Mouse (Mus musculus) ES-Bruce4 (cell line): ENCODE results near the gene Olfr287. TPM values are rescaled to one million over a fixed set of nuclear protein-coding genes. Genes with fewer than 3 reads are reported as not detected.

Experiments
- H3K27ac ChIP-seq: 2 replicates; pipeline ENCODE4 v1.5.1; 2012; ENCODE audit warnings: low read length, inconsistent platforms; ENCODE audit not compliant: insufficient read depth
- H3K27me3 ChIP-seq: 2 replicates; pipeline ENCODE4 v1.6.1; 2012; ENCODE audit warnings: mild to moderate bottlenecking, low read length, inconsistent platforms; ENCODE audit not compliant: control insufficient read depth, poor library complexity, insufficient read depth, severe bottlenecking
- H3K36me3 ChIP-seq: 2 replicates; pipeline ENCODE4 v1.6.1; 2012; ENCODE audit warnings: inconsistent platforms, mild to moderate bottlenecking, low read length, moderate library complexity; ENCODE audit not compliant: control insufficient read depth, poor library complexity, insufficient read depth, severe bottlenecking
- H3K4me1 ChIP-seq: one replicate; pipeline ENCODE4 v1.8.1; 2011; ENCODE audit warnings: low read length; ENCODE audit not compliant: control insufficient read depth, insufficient read depth
- H3K4me3 ChIP-seq: 2 replicates; pipeline ENCODE4 v1.5.1; 2011; ENCODE audit warnings: low read depth, mild to moderate bottlenecking, low read length
- H3K9ac ChIP-seq: 2 replicates; pipeline ENCODE4 v1.6.1; 2012; ENCODE audit warnings: low read depth, mild to moderate bottlenecking, inconsistent platforms; ENCODE audit not compliant: poor library complexity, severe bottlenecking
- H3K9me3 ChIP-seq: replicated peaks from 2 replicates; pipeline ENCODE4 v1.6.1; 2012; ENCODE audit warnings: mild to moderate bottlenecking, low read length, inconsistent platforms; ENCODE audit not compliant: control insufficient read depth, poor library complexity, insufficient read depth, severe bottlenecking
- CTCF ChIP-seq: IDR thresholded peaks from one replicate; pipeline ENCODE4 v1.8.1; 2011; ENCODE audit warnings: low read depth, low read length
- EP300 ChIP-seq: IDR thresholded peaks from 2 replicates; pipeline ENCODE4 v1.6.1; 2011; ENCODE audit warnings: low read depth, low read length; ENCODE audit not compliant: insufficient read depth
- POLR2A ChIP-seq: IDR thresholded peaks from one replicate; pipeline ENCODE4 v1.8.1; 2011; ENCODE audit warnings: low read length; ENCODE audit not compliant: insufficient read depth
- polyA plus RNA-seq: library from polyadenylated mRNA; stranded (reverse); fragments of >200 nt; gene quantifications from 2 replicates; pipeline ENCODE4 v1.2.4, GENCODE M21; 2011; ENCODE audit warnings: low read depth; ENCODE audit not compliant: missing spikeins, insufficient read depth, insufficient read length

The Olfr287 gene
- polyA plus RNA-seq, 1 experiment = not detected

DNA sequence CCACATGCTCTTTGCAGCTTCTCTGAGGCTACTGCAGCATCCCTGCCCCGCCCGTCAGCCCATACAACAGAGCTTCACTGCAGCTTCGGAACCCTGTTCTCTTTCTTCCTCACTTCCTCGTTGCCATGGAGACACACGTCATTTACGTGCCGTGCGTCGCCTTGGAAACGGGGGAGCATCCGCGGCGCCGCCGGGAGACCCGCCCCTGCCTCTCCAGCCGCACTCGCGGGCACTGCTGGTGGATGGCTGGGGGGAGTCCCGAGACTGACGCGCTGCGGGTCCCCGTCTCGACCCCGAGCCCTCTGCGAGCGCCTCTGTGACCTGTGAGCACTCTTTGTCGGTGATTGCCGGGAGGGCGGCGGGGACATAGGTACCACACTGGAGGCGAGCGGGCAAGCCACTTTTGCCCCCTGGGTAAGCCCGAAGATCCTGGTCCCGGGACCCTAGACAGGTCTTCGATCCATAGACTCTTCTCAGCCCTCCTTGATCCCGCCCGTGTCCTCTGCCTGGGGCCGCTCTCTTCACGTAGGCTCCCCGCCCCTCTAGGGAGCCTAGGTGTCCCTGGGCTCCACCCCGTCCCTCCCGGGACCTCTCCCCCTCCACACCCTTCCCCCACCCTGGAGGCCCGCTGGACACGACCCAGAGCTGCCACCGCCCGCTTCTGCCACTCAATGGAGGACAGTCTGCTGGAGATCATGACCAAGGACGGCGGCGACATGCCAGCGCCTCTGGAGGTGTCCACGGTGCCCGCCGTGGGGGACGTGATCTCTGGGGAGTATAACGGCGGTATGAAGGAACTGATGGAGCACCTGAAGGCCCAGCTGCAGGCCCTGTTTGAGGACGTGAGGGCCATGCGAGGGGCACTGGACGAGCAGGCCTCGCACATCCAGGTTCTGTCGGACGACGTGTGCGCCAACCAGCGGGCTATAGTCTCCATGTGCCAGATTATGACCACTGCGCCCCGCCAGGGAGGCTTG lies 52.9 kb downstream of the Olfr287 start:
- Histone ChIP-seq H3K9ac (no peak overlapping the region), H3K27me3 (no peaks in the 10 kb centered on the region), H3K9me3 (no peaks in the 10 kb centered on the region), H3K27ac (no peak overlapping the region), H3K4me3 (peak overlapping the region; percentile 63), H3K36me3 (no peaks in the 10 kb centered on the region), H3K4me1 (no peaks in the 10 kb centered on the region)
- TF ChIP-seq POLR2A = no peak
- TF ChIP-seq CTCF = no peak
- no peak for TF ChIP-seq EP300

DNA sequence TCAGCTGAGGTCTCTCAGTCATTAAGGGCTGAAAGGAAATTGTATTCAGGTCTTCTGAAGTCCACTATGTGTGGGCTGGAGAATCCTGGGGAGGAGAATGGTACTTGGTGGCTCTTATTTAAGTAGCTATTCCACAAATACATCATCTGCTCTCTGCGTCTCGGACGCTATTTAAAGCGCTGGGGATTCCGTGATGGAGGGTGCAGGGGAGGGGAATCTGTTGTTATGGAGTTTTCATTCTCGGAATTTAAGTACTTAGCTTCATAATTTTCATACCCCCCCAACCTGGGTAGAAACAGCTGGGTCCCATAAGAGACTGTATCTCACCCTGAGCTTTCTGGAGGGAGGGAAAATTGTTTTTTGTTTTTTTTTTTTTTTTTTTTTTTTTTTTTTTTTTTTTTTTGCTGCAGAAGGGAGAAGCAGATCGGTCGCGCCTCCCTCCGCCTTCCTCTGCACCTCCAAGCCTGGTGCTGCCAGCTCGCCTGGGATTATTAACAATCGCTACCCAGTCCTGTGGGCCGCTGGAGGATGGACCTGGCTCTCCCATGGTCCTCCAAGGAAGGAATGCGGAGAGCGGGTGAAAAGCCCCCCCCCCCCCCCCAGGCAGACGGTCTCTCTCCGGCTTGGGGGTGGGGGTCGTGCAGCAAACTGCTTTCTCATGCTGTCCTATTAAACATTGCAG lies 53.8 kb downstream of the Olfr287 start, which contains the start of gene Ccdc184:
Ccdc184 (plus strand) TSS at position 196 of the 682 bp plus-strand sequence.
- Histone ChIP-seq H3K36me3 (no peaks in the 10 kb centered on the region), H3K4me3 (peak within 1 kb of the TSS; percentile 63), H3K27me3 (no peaks in the 10 kb centered on the region), H3K27ac (no peak within 1 kb of the TSS), H3K9ac (no peak within 1 kb of the TSS), H3K4me1 (no peaks in the 10 kb centered on the region), H3K9me3 (no peaks in the 10 kb centered on the region)
- no peak for TF ChIP-seq EP300
- TF ChIP-seq CTCF = no peak
- no peak for TF ChIP-seq POLR2A

DNA sequence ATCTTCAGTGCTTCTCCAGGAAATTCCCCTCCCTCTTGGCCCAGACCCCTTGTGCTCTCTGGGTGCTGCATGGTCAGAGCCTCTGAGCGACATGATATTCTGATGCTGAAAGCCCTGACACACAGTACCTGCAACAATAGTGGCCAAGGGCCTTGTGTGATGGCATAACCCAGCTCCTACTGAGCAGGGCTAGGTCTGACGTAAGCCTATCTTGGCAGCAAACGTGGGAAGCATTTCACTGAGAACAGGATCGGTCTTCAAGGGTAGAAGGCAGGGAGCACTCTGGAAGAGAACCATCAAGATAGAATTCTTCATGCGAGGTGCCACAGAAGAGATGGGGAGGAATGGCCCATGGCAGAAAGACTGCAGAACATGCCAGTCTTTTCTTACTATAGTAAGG lies 55.3 kb downstream of the Olfr287 start, which contains the start of gene Asb8:
Asb8 (minus strand) TSS at position 101 of the 400 bp plus-strand sequence.
- H3K4me3 ChIP-seq = no peak within 1 kb of the TSS
- no peak within 1 kb of the TSS for H3K27ac ChIP-seq
- no peaks in the 10 kb centered on the region for H3K9me3 ChIP-seq
- no peaks in the 10 kb centered on the region for H3K4me1 ChIP-seq
- no peak for TF ChIP-seq CTCF
- TF ChIP-seq POLR2A = no peak
- TF ChIP-seq EP300 = no peak
- H3K27me3 ChIP-seq = no peaks in the 10 kb centered on the region
- no peaks in the 10 kb centered on the region for H3K36me3 ChIP-seq
- H3K9ac ChIP-seq = no peak within 1 kb of the TSS

DNA sequence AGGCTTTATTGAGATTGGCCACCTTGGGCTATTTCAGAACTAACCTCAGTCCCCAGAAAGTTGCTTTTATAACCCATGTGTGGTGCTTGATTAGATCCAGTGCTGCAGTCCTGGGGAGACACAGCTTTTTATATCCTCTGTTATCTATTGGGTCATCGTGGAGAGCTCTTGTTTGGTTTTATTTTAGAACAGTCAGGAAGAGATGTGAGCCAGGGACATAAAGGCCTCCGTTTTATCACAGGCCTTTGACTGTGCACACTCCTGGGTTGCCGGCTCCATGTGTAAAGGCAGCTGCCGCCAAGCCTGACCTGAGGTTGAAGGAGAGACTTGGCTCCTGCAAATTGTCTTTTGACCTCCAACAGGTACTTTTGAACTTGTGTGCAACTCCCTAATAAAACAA lies 58.3 kb downstream of the Olfr287 start:
- no peak for TF ChIP-seq POLR2A
- Histone ChIP-seq H3K9ac (no peak overlapping the region), H3K36me3 (no peaks in the 10 kb centered on the region), H3K27me3 (no peaks in the 10 kb centered on the region), H3K4me3 (no peak overlapping the region), H3K9me3 (no peaks in the 10 kb centered on the region), H3K4me1 (no peaks in the 10 kb centered on the region), H3K27ac (no peak overlapping the region)

GRCm38 (mm10) chr15:98161026-98161805 lies 59.6 kb downstream of the Olfr287 start:
- Histone ChIP-seq H3K27ac (no peak overlapping the region), H3K4me3 (no peak overlapping the region), H3K9me3 (no peaks in the 10 kb centered on the region), H3K27me3 (no peaks in the 10 kb centered on the region), H3K36me3 (no peaks in the 10 kb centered on the region), H3K4me1 (no peaks in the 10 kb centered on the region), H3K9ac (no peak overlapping the region)
- TF ChIP-seq EP300 (no peak), CTCF (no peak), POLR2A (no peak)
